Mouse (Mus musculus) C2C12 (cell line): ENCODE results near the gene Lrch3.

ENCODE experiments used
- CTCF ChIP-seq: IDR thresholded peaks from one replicate; pipeline ENCODE4 v1.5.1; 2011; ENCODE audit not compliant: control insufficient read depth, insufficient read depth, insufficient read length
- MYOD1 ChIP-seq: IDR thresholded peaks from one replicate; pipeline ENCODE4 v1.6.1; 2011; ENCODE audit warnings: low read depth; ENCODE audit not compliant: control insufficient read depth, insufficient read length

DNA sequence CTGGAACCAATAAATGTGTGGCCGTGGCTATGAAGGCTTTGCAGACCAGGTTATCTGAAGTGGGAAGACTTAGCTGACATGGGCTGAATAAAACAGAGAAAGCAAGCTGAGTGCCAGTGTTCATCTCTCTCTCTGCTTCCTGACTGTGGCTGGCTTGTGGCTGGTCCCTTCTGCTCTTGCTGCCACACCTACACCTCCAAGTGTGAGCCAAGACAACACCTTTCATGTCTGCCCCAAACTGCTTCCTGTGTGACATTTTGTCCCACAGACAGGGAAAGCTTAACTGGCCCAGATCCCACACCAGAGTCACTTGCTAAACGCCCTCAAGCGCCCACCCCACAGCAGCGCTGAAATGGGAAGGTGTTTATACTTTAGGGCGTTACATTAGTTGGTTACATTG lies 139.2 kb downstream of the Lrch3 start:
- no peak for TF ChIP-seq MYOD1
- no peak for TF ChIP-seq CTCF
